Mouse (Mus musculus) lung, embryonic 15.5 days (tissue): Measurements from ENCODE around the gene Aaed1. TPM values are rescaled to one million over a fixed set of nuclear protein-coding genes. Genes with fewer than 3 reads are reported as not detected.

ENCODE experiments used
- ATAC-seq: fragments of 200-750 bp; cut with Nextera tagmentation; 2 replicates; pipeline ENCODE4 v1.8.0; 2017; ENCODE audit warnings: moderate number of reproducible peaks, borderline replicate concordance; ENCODE audit not compliant: low FRiP score, low TSS enrichment; ENCODE audit errors: extremely low read depth
- H3K27ac ChIP-seq: fragments of 300-500 bp; sonication (generic); 2 replicates; pipeline ENCODE4 v1.5.1; 2015; ENCODE audit warnings: moderate library complexity, mild to moderate bottlenecking, inconsistent platforms
- H3K27me3 ChIP-seq: fragments of 300-500 bp; sonication (generic); 2 replicates; pipeline ENCODE4 v1.6.1; 2015; ENCODE audit warnings: inconsistent platforms
- H3K36me3 ChIP-seq: fragments of 300-500 bp; sonication (generic); 2 replicates; pipeline ENCODE4 v1.6.1; 2015; ENCODE audit warnings: inconsistent platforms
- H3K4me1 ChIP-seq: fragments of 300-500 bp; sonication (generic); 2 replicates; pipeline ENCODE4 v1.6.1; 2015; ENCODE audit warnings: inconsistent platforms
- H3K4me2 ChIP-seq: fragments of 300-500 bp; sonication (generic); 2 replicates; pipeline ENCODE4 v1.6.1; 2015; ENCODE audit warnings: inconsistent platforms, mild to moderate bottlenecking, moderate library complexity
- H3K4me3 ChIP-seq: fragments of 300-500 bp; sonication (generic); 2 replicates; pipeline ENCODE4 v1.5.1; 2015; ENCODE audit warnings: mild to moderate bottlenecking, inconsistent platforms
- H3K9ac ChIP-seq: fragments of 300-500 bp; sonication (generic); 2 replicates; pipeline ENCODE4 v1.6.1; 2015; ENCODE audit warnings: inconsistent platforms
- H3K9me3 ChIP-seq: fragments of 300-500 bp; sonication (generic); 2 replicates; pipeline ENCODE4 v1.6.1; 2016; ENCODE audit warnings: inconsistent platforms
- WGBS: fragments of 180-500 bp; shearing (Covaris S2); methylation state at CpG from one replicate; pipeline ENCODE4 v1.1.7; 2015; 5-methylcytosine and 5-hydroxymethylcytosine counted together
- polyA plus RNA-seq: library from polyadenylated mRNA; unstranded; fragments of >200 nt; fragmentation: Nextera tagmentation; extraction: Ambion mirVana; gene quantifications from 2 replicates; pipeline ENCODE4 v1.2.1, GENCODE M21; 2015

Aaed1 gene
- 56.5 and 60.2 TPM in 2 replicates for polyA plus RNA-seq

- H3K36me3 ChIP-seq, result peaks cover 11% of the 10 kb centered on the region
- H3K27me3 ChIP-seq, result no peaks in the 10 kb centered on the region
- H3K4me3 ChIP-seq, result peak within 1 kb of the TSS; percentile 74
- peak within 1 kb of the TSS; percentile 69 for H3K4me2 ChIP-seq
- WGBS, result under 1% methylated on average over 74 of the region's 74 CpGs
- peaks cover 25% of the 10 kb centered on the region for H3K4me1 ChIP-seq
- peak; percentile 89 for ATAC-seq
- peak within 1 kb of the TSS; percentile 94 for H3K27ac ChIP-seq
- H3K9ac ChIP-seq, result peak within 1 kb of the TSS; percentile 61
- no peaks in the 10 kb centered on the region for H3K9me3 ChIP-seq
These were observed at the start of gene Aaed1 for GRCm38 (mm10) chr13:64312024-64312915. Gene Aaed1 (minus strand): TSS chr13:64312710.

- WGBS, result 75% methylated on average over 6 of the region's 6 CpGs
- Histone ChIP-seq H3K27me3 (no peaks in the 10 kb centered on the region), H3K4me2 (no peak overlapping the region), H3K9me3 (no peaks in the 10 kb centered on the region), H3K9ac (no peak overlapping the region), H3K4me3 (no peak overlapping the region), H3K36me3 (peaks cover 40% of the 10 kb centered on the region), H3K27ac (no peak overlapping the region), H3K4me1 (no peaks in the 10 kb centered on the region)
- no peak for ATAC-seq
These were observed 49.6 kb upstream of the Aaed1 start for GRCm38 (mm10) chr13:64362139-64362538.

- Histone ChIP-seq H3K36me3 (peaks cover 31% of the 10 kb centered on the region), H3K9me3 (no peaks in the 10 kb centered on the region), H3K4me1 (no peaks in the 10 kb centered on the region), H3K4me2 (no peak overlapping the region), H3K27me3 (no peaks in the 10 kb centered on the region), H3K27ac (no peak overlapping the region), H3K4me3 (no peak overlapping the region), H3K9ac (no peak overlapping the region)
- no peak for ATAC-seq
- 87% methylated on average over 3 of the region's 3 CpGs for WGBS
These were observed 48.5 kb upstream of the Aaed1 start for GRCm38 (mm10) chr13:64361020-64361419.

GRCm38 (mm10) chr13:64359702-64360101 is 47.2 kb upstream of the Aaed1 start:
- Histone ChIP-seq H3K27ac (no peak overlapping the region), H3K4me3 (no peak overlapping the region), H3K27me3 (no peaks in the 10 kb centered on the region), H3K9me3 (no peaks in the 10 kb centered on the region), H3K9ac (no peak overlapping the region), H3K4me1 (no peaks in the 10 kb centered on the region), H3K4me2 (no peak overlapping the region), H3K36me3 (peaks cover 18% of the 10 kb centered on the region)
- ATAC-seq, result no peak
- WGBS, result 81% methylated on average over 3 of the region's 3 CpGs

GRCm38 (mm10) chr13:64358476-64358875 is 46.0 kb upstream of the Aaed1 start:
- no peak for ATAC-seq
- Histone ChIP-seq H3K36me3 (peaks cover 8% of the 10 kb centered on the region), H3K9ac (no peak overlapping the region), H3K9me3 (no peaks in the 10 kb centered on the region), H3K27me3 (no peaks in the 10 kb centered on the region), H3K4me1 (no peaks in the 10 kb centered on the region), H3K4me3 (no peak overlapping the region), H3K27ac (no peak overlapping the region), H3K4me2 (no peak overlapping the region)
- 76% methylated on average over 1 of the region's 1 CpGs for WGBS

- ATAC-seq, result no peak
- WGBS, result 70% methylated on average over 5 of the region's 5 CpGs
- H3K27me3 ChIP-seq, result no peaks in the 10 kb centered on the region
- H3K9me3 ChIP-seq, result no peaks in the 10 kb centered on the region
- H3K27ac ChIP-seq, result no peak overlapping the region
- H3K9ac ChIP-seq, result no peak overlapping the region
- H3K4me2 ChIP-seq, result no peak overlapping the region
- peaks cover 5% of the 10 kb centered on the region for H3K36me3 ChIP-seq
- H3K4me1 ChIP-seq, result no peaks in the 10 kb centered on the region
- no peak overlapping the region for H3K4me3 ChIP-seq
These were observed 44.9 kb upstream of the Aaed1 start for GRCm38 (mm10) chr13:64357389-64357788.

- Histone ChIP-seq H3K4me2 (no peak overlapping the region), H3K36me3 (no peaks in the 10 kb centered on the region), H3K27ac (no peak overlapping the region), H3K4me3 (no peak overlapping the region), H3K4me1 (no peaks in the 10 kb centered on the region), H3K27me3 (no peaks in the 10 kb centered on the region), H3K9ac (no peak overlapping the region), H3K9me3 (no peaks in the 10 kb centered on the region)
- ATAC-seq, result no peak
- WGBS, result 78% methylated on average over 2 of the region's 2 CpGs
These were observed 37.0 kb upstream of the Aaed1 start for GRCm38 (mm10) chr13:64349474-64349873.

GRCm38 (mm10) chr13:64344082-64344501 is 31.6 kb upstream of the Aaed1 start:
- Histone ChIP-seq H3K27me3 (no peaks in the 10 kb centered on the region), H3K9ac (peak overlapping the region; percentile 37), H3K27ac (no peak overlapping the region), H3K9me3 (no peaks in the 10 kb centered on the region), H3K36me3 (no peaks in the 10 kb centered on the region), H3K4me3 (peak overlapping the region; percentile 42), H3K4me1 (no peaks in the 10 kb centered on the region), H3K4me2 (peak overlapping the region; percentile 68)
- 4% methylated on average over 9 of the region's 9 CpGs for WGBS
- peak; percentile 46; the same call in 1 of the 2 replicates for ATAC-seq

- H3K9ac ChIP-seq, result peak overlapping the region; percentile 37
- H3K4me3 ChIP-seq, result peak overlapping the region; percentile 42
- H3K27me3 ChIP-seq, result no peaks in the 10 kb centered on the region
- WGBS, result 17% methylated on average over 10 of the region's 10 CpGs
- H3K9me3 ChIP-seq, result no peaks in the 10 kb centered on the region
- H3K36me3 ChIP-seq, result no peaks in the 10 kb centered on the region
- H3K4me2 ChIP-seq, result peak overlapping the region; percentile 68
- H3K4me1 ChIP-seq, result no peaks in the 10 kb centered on the region
- ATAC-seq, result no peak
- H3K27ac ChIP-seq, result no peak overlapping the region
These were observed 31.1 kb upstream of the Aaed1 start for GRCm38 (mm10) chr13:64343598-64343997.

GRCm38 (mm10) chr13:64335546-64336132 is 23.1 kb upstream of the Aaed1 start:
- Histone ChIP-seq H3K9ac (no peak overlapping the region), H3K36me3 (no peaks in the 10 kb centered on the region), H3K4me2 (no peak overlapping the region), H3K9me3 (no peaks in the 10 kb centered on the region), H3K4me3 (no peak overlapping the region), H3K4me1 (no peaks in the 10 kb centered on the region), H3K27ac (no peak overlapping the region), H3K27me3 (no peaks in the 10 kb centered on the region)
- 53% methylated on average over 4 of the region's 4 CpGs for WGBS
- no peak for ATAC-seq

- Histone ChIP-seq H3K4me1 (no peaks in the 10 kb centered on the region), H3K27ac (no peak overlapping the region), H3K9me3 (no peaks in the 10 kb centered on the region), H3K9ac (no peak overlapping the region), H3K4me3 (no peak overlapping the region), H3K27me3 (no peaks in the 10 kb centered on the region), H3K4me2 (no peak overlapping the region), H3K36me3 (no peaks in the 10 kb centered on the region)
- no peak for ATAC-seq
- 72% methylated on average over 3 of the region's 3 CpGs for WGBS
These were observed 20.6 kb upstream of the Aaed1 start for GRCm38 (mm10) chr13:64333102-64333501.

GRCm38 (mm10) chr13:64332321-64332720 is 19.8 kb upstream of the Aaed1 start:
- Histone ChIP-seq H3K4me2 (no peak overlapping the region), H3K4me1 (no peaks in the 10 kb centered on the region), H3K4me3 (no peak overlapping the region), H3K9ac (no peak overlapping the region), H3K27me3 (no peaks in the 10 kb centered on the region), H3K9me3 (no peaks in the 10 kb centered on the region), H3K27ac (no peak overlapping the region), H3K36me3 (no peaks in the 10 kb centered on the region)
- 61% methylated on average over 6 of the region's 6 CpGs for WGBS
- no peak for ATAC-seq
